Mouse (Mus musculus): Measurements from ENCODE around the gene Rasef. TPM values are rescaled to one million over a fixed set of nuclear protein-coding genes. Genes with fewer than 3 reads are reported as not detected.

Gene Rasef
- polyA plus RNA-seq (2015; fragmentation: Nextera tagmentation; extraction: Ambion mirVana) = 4.2 and 5.5 TPM in 2 replicates

GRCm38 (mm10) chr4:73790260-73791185 is at the start of gene Rasef:
Gene Rasef, minus strand, starts transcription at chr4:73790994.

DNA sequence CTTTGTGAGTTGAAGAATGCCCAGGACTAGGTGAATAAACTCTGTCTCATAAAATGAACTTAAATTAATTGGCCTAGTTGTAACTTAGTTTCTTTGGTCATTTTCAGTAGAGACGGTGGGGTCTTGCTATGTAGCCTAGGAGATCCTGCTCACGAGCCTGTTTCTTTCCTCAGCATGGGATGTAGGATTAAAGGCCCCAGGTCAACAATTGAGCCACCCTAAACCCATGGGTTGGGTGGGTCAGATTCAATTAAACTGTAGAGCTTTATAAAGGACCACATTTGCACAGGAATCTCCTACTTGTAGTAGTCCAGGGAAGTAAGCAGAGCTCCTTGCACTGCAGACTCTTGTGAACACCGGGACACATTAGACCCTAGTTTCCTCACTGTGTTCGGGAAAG is 107.6 kb downstream of the Rasef start, which contains the start of gene Gm428:
Gene Gm428 (plus strand): TSS at position 301 of the 400 bp plus-strand sequence.

GRCm38 (mm10) chr4:73668054-73668453 is 122.7 kb downstream of the Rasef start, which contains the start of gene Gm11239:
Gene Gm11239, plus strand, starts transcription at chr4:73668354.

Other genes starting within 250 kb of the Rasef start
- not detected in 2 replicates for gene Gm11238, start 183.1 kb downstream of the Rasef start, polyA plus RNA-seq (2015; fragmentation: Nextera tagmentation; extraction: Ambion mirVana)
- not detected in 2 replicates for gene Gm11237, start 168.0 kb downstream of the Rasef start, polyA plus RNA-seq (2015; fragmentation: Nextera tagmentation; extraction: Ambion mirVana)
- gene Gm11236, start 152.9 kb downstream of the Rasef start, polyA plus RNA-seq (2015; fragmentation: Nextera tagmentation; extraction: Ambion mirVana) = not detected in 2 replicates
- gene Gm11239, start 122.6 kb downstream of the Rasef start, polyA plus RNA-seq (2015; fragmentation: Nextera tagmentation; extraction: Ambion mirVana) = not detected in 2 replicates
- gene Gm428, start 107.5 kb downstream of the Rasef start, polyA plus RNA-seq (2015; fragmentation: Nextera tagmentation; extraction: Ambion mirVana) = not detected in 2 replicates
- not detected in 2 replicates for gene Gm11758, start 85.3 kb upstream of the Rasef start, polyA plus RNA-seq (2015; fragmentation: Nextera tagmentation; extraction: Ambion mirVana)
- gene Gm11757, start 100.1 kb upstream of the Rasef start, polyA plus RNA-seq (2015; fragmentation: Nextera tagmentation; extraction: Ambion mirVana) = not detected in 2 replicates
- not detected in 2 replicates for gene Gm13871, start 115.0 kb upstream of the Rasef start, polyA plus RNA-seq (2015; fragmentation: Nextera tagmentation; extraction: Ambion mirVana)
- not detected in 2 replicates for gene Gm11756, start 129.8 kb upstream of the Rasef start, polyA plus RNA-seq (2015; fragmentation: Nextera tagmentation; extraction: Ambion mirVana)
- not detected in 2 replicates for gene 2310002L09Rik, start 159.9 kb upstream of the Rasef start, polyA plus RNA-seq (2015; fragmentation: Nextera tagmentation; extraction: Ambion mirVana)
- 0.17 and 0.23 TPM in 2 replicates for gene Frmd3, start 222.4 kb upstream of the Rasef start, polyA plus RNA-seq (2015; fragmentation: Nextera tagmentation; extraction: Ambion mirVana)

Data from urinary bladder, postnatal 0 days (tissue).